Mouse (Mus musculus) adipocyte (in vitro differentiated cells): ENCODE measurements around the gene Cdk6.
A peak's percentile ranks its signal among the peaks of the same experiment; 100 is the strongest.
"Not testable (repeated sequence)": the region's sequence is repeated elsewhere in the genome, so short reads cannot be mapped to it uniquely, and the experiment has no call there.

Source experiments
- DNase-seq: peaks from one replicate; pipeline ENCODE4 v3.0.0-alpha.2; 2016; ENCODE audit warnings: low spot score

Gene Cdk6

GRCm38 (mm10) chr5:3380692-3381233 lies 39.5 kb downstream of the Cdk6 start:
- peak; percentile 70 for DNase-seq

DNA sequence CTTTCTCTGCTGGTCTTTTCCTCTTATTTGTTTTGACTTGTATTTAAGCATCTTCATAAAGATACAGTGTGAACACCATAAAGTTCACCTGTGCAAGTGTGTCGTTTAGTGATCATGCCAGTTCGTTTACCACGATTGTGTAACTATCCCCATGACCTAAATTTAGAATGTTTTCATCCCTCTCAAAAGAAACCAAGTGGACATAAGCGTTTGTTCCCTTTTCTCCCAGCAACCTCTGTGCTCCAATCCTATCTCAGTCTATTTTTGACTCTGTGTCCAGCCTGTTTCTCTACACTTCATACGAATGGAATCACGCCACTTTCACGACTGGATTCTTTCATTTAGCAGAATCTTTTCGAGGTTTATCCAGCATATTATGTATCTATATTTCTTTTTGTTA lies 40.5 kb downstream of the Cdk6 start:
- peak; percentile 39 for DNase-seq

- DNase-seq = no peak
Measured at GRCm38 (mm10) chr5:3382343-3383040, 41.2 kb downstream of the Cdk6 start.

DNA sequence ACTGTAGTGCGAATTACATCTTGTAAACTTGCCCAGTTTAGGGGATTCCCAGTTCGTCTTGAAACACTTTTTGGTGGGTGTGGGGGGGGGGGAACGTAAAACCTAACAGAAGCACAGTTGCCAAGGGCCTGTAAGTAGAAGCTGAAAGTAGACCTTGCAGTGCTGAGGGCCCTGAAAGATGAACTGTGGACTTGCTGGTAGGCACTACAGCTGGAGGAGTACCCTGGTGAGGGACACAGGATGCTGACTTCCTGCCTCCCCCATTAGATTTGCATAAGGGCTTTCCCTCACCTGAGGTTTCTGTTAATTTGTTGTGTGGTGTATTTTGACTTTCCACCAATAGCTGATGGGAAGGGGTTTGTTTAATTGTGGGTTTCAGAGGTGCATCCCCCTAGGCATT lies 42.3 kb downstream of the Cdk6 start:
- DNase-seq = no peak

DNA sequence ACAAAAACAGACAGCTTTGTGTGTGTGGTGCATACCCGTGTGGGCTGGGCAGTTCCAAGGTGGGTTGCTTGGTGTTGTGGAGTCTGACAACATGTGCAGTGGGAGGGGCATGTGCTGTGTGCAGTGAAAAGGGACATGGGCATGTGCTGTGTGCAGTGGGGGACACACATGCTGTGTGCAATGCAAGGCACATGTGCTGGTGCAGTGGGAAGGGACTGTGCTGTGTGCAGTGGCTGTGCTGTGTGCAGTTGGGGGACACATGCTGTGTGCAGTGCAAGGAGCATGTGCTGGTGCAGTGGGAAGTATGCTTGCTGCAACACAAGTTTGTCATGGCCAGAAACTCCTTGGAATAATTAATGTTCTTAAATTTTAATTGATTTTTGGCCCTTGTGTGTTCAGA lies 43.8 kb downstream of the Cdk6 start:
- DNase-seq = no peak

- no peak for DNase-seq
Measured at GRCm38 (mm10) chr5:3386021-3386730, 44.9 kb downstream of the Cdk6 start.

DNA sequence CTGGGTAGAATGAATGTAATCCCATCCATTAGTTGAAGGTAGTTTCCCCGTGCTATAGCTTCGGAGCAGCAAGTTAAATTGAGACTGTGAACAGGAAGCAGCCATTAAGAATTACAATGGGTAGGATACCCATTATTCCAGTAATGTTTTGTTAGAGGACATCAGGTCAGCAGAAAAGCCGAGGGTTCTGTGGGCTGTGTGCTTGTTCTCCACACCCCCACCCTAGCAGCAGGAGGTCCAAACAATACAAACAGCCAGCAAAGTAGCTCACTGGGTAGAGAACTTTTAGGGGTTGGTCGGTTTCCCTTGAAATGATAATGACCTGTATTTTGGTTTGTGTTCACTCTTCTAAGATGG lies 45.4 kb downstream of the Cdk6 start:
- no peak for DNase-seq

DNA sequence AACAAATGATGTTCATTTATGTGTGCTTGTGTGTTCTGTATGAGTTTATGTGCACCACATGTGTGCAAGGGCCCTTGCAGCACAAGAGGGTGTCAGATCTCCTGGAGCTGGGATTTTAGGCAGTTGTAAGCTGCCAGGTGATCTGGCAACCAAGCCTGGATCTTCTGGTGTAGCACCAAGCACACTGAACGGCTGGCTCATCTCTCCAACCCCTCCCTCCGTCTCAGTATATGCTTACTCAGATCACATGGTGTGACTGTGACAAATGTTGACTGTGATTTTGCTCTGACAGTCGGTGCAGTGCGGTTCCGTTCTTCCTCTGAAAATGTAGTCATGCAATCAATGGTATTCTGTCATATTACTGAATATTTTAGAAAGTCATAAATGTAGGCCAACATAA lies 45.9 kb downstream of the Cdk6 start:
- no peak for DNase-seq

DNA sequence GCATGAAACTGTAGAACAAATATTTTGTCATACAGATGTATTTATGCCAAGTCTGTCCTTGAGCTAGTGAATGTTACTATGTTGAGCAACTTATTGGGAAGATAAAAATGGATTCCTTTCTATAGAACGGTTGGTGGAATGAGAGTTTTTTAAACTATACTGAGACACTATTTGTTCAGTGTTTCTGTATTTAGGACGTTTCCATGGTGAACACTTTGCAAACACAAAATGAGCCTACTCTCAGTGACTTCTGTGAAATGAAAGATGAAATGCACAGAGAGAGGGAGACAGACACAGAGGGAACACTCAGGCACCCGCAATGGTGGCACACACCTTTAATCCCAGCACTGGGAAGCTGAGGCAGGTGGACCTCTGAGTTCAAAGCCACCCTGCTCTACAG lies 51.6 kb downstream of the Cdk6 start:
- no peak for DNase-seq

DNA sequence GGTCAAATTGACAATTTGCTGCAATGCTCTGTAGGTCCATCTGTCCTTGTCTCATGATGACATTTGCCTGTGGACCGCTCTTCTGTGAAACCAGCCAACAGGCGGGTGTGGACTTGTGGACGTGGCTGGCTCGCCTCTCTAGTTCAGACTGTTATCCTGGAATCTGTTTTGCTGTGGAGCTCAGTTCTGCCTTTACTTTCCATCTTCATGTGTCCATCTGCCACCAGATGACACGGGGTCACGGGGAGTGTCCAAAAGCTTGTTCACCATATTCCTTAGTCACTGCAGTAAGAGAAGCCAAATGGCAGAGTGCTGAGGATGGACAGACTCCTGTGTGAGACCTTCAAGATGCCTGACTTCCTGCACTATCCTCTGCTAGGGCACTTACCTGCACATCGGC lies 52.9 kb downstream of the Cdk6 start:
- DNase-seq = no peak

GRCm38 (mm10) chr5:3395020-3395419 lies 53.7 kb downstream of the Cdk6 start:
- no peak for DNase-seq

DNA sequence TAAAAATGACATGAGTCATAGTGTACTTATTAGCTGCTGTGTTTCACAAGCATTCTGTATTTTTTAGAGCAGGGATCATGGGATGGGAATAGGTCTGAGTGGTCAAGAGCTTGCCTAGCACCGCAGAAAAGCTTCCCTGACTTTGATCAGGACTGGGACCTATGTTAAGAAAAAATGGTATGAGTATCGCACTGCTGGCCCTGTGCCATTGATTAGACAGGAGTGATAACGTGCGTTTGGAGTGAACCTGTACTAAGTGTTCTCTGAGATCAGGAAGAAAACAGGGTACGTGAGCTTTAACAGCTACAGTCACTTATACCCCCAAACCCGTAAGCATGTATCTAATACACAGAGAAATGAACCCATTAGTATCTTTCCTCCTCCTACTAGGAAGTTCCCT lies 54.9 kb downstream of the Cdk6 start:
- DNase-seq = no peak

DNA sequence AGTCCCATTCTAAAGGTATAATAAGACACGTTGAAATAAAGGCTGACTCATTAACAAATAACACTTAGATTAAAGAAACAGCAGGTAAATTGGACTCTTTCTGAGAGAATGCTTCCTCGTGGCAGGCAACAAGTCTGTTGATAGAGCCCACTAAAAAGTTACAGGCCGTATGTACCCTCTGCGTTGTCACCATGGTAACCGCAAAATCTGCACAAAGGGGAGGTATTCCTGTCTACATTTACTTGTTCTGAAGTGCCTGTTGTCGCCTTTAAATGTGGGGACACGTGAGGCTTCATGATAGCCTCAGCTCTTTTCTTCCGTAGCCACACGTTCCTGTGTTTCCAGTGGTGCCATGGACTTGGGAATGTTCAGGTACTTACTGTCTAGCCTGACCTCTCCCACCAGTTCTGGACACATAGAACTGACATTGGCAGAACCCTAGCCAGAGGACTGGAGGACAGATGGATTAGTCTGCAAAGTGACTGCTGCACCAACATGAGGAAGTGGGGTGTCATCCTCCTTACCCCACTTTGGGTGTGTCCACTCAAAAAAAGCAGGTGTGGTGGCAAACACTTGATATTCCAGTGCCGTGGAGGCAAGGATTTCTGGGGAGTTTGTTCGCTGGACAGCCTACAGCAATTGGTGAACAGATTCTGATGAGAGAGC lies 55.8 kb downstream of the Cdk6 start:
- no peak for DNase-seq

DNA sequence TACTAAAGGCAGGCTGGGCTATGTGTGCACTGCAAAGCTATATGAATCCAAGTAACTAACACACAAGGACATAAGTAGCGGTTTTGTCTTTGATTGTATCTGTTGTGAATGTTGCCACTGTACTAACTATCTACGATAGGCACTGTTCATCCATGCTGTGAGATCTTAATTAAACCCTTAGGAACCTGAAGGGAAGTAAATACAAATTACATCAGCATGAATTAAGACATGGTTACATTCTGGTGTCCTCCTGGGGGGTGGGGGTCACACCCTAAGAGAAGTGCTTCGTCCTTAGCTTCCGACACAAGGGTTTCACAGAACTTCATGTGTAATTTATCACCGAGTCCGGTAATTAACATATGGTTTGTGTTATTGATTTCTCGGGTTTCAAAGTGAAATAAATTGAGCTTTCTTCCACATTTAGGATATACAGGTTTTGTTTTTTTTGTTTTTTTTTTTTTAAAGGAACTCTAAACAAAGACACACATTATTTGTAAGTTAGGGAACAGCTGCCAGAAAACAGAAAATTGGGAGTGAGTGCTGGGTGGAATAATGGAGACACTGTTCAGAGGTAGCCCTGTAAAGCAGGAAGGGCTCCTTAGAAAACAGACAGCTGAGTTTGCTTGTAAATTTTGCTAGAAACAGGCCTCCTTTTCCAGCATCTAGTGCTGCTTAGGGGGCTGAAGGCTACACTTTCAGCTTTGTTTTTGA lies 58.7 kb downstream of the Cdk6 start:
- DNase-seq = no peak

DNA sequence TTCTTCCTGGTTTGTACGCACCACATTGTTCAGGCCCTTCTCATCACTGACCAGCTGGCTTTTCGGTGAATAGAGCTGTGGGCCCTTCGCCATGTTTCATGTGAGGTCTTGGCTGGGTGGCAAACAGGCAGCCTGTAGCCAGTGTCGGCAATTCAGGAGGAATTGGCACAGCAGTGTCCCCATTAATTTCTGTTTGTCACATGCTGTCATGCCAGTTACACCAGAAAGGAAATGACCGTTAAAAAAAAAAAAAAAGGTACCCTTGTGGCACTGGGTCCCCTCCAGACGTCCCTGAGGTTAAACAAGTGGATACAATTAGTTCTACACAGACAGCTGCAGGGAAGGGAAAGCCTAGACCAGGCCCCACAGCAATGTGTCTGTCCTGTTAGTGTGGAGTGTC lies 63.8 kb downstream of the Cdk6 start:
- peak; percentile 10 for DNase-seq

DNA sequence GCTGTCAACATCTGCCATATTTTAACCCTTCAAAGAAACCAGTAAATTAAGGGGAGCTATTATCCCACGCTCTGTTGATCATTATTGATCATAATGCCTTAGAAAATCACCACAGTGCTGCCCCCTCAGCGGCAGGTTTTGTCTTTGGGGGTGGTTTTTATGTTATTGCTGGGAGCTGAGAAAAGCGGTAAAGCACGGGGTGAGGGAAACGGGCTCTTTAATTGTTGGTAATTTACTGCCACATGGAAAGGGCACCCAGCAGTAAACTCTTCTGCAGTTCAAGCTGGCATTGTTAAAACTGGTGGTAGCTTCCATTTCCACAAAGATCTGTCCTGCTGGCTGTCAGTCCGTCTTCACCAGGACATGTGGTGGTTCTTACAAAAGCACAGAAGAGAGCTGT lies 64.2 kb downstream of the Cdk6 start:
- DNase-seq = no peak

DNA sequence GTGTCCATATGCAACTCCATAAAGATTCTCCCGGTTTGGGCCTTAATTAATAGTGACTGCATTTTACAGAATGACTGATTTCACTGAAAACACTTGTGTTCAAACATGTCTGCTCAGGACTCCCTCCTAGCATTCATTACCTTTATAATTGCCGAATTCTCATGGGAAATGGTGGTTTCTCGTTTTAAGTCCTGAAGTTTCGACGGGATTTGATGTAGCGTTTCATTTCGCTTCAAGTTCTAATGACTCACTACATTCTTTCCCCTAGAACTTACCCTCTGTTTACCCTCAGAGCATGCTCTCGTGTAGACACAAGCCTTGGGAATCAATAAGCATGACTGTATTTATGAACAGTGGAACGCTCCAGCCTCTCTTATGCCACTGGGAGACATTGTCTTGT lies 66.6 kb downstream of the Cdk6 start:
- no peak for DNase-seq

- not testable (repeated sequence) for DNase-seq
Measured at GRCm38 (mm10) chr5:3418183-3418582, 76.9 kb downstream of the Cdk6 start.

DNA sequence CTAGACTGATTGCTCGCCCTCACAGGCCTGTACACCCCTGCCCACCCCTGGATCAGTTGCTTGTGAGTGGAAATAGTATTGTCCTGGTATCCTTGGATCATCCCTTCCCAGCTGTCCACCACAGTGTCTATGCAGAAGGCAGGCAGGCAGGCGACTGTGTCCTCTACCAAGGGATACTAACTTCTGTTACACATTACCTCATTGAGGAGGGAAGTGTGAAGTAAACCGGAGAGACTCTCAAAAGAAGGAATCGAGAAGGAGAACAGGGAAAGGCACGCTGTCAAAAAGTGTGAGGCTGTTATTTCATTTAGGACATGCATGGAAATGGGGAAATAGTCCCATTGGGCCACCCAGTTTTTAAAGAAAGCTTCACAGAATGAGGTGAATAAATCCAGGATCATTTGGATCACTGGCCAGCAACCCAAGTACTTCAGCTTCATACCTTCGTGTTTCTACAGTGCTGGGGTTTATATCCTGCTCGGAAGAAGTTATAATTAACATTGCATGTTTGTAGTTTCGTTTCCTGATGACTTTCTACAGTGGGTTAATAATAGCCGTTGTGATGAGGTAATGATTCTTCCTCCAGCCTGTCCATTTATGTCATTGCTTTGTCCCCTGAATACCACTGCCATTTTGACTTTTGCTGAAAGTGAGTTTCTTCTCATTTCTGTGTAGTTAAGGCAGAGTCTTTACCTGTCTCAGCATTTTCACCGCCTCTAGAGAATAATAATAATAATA lies 79.0 kb downstream of the Cdk6 start:
- DNase-seq = no peak

- peak; percentile 62 for DNase-seq
Measured at GRCm38 (mm10) chr5:3420832-3421228, 79.5 kb downstream of the Cdk6 start.

DNA sequence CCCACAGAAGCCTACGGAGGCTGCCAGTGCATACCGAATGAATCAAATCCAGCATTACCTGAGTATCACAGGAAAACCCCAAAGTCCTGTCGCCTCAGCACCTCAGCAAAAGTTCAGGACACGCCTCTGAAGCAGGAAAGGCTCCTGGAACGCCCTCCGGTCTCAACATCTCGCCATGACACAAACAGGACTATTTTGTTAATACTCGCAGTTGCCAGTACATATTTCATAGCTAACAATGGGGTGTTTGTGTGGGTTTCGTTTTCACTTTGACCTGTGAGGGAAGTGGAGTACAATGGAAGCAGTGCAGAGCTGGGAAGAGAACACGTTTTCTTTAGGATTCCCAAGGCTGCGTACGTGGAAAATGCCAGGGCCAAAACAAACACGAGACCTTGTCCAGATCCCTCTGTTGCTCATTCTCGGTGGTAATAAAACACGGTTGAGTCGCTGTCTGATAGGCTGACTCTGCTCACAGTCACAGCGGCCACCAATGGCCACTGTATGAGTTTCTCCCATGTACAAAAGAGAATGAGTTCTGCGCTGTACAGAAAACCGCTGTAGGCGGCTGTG lies 91.9 kb downstream of the Cdk6 start:
- DNase-seq = not testable (repeated sequence)
